In genomic region chr7:28926172-28926571, GRCm38 (mm10) we compare ENCODE assay signal across 12 mouse cellular contexts. TPM values are rescaled to one million over a fixed set of nuclear protein-coding genes. Genes with fewer than 3 reads are reported as not detected.
A peak's percentile ranks its signal among the peaks of the same experiment; 100 is the strongest.
DNase-seq lines count a peak whose midpoint lies in the region; ATAC-seq and TF ChIP-seq lines count a peak whose summit lies in the region.
"Had no signal": no experiment of that assay in that cellular context is flagged by ENCODE, and none has a peak within 500 bp of the region (broad histone marks: within the 10 kb centered on the region; RNA-seq: fewer than 3 reads in every experiment).

No protein-coding gene starts in this region.

- no peak for DNase-seq in heart, postnatal 10 days
- no peak for DNase-seq in lung, postnatal 10 days
- peak; percentile 53 for DNase-seq in stomach, postnatal 0 days (ENCODE audit: low spot score)
- DNase-seq: cerebellum, adult 9-10 months; thymus, adult 2 months had no signal

- no peak for ATAC-seq in heart, embryonic 14.5 days (ENCODE audit: insufficient number of reproducible peaks, insufficient read depth, low FRiP score, low read depth)
- no peak for ATAC-seq in lung, embryonic 16.5 days (ENCODE audit: low read depth)
- ATAC-seq in limb, embryonic 13.5 days (ENCODE audit: low FRiP score, low read depth) = no peak
- ATAC-seq in stomach, postnatal 0 days (ENCODE audit: low FRiP score, low TSS enrichment) = no peak
- no peak for ATAC-seq in forebrain, embryonic 15.5 days (replicated peaks)
- no peak for ATAC-seq in erythroid progenitor cell, adult 5-6 weeks (replicated peaks; ENCODE audit: low FRiP score, poor library complexity, severe bottlenecking)
- ATAC-seq: activated CD4-positive, CD25-positive, alpha-beta regulatory T cell, adult 4 months; inflammation-experienced regulatory T-cells, adult 6 months had no signal

- no peaks in the 10 kb centered on the region for H3K9me3 ChIP-seq in heart, embryonic 14.5 days (ENCODE audit: control insufficient read depth, low read length)
- H3K9me3 ChIP-seq in lung, embryonic 16.5 days (ENCODE audit: control insufficient read depth, low read length) = no peaks in the 10 kb centered on the region
- no peaks in the 10 kb centered on the region for H3K9me3 ChIP-seq in limb, embryonic 13.5 days
- H3K9me3 ChIP-seq in stomach, postnatal 0 days (ENCODE audit: control insufficient read depth, low read length) = no peaks in the 10 kb centered on the region
- no peaks in the 10 kb centered on the region for H3K9me3 ChIP-seq in forebrain, embryonic 15.5 days

- H3K4me1 ChIP-seq in heart, embryonic 14.5 days (ENCODE audit: control insufficient read depth in 2 of 2, insufficient read depth in 2 of 2, low read length in 2 of 2) = peaks cover 67 to 80% of the 10 kb centered on the region in 2 experiments
- H3K4me1 ChIP-seq in lung, embryonic 16.5 days (replicated peaks; ENCODE audit: control insufficient read depth, insufficient read depth, low read length) = peaks cover 67% of the 10 kb centered on the region
- peaks cover 83% of the 10 kb centered on the region for H3K4me1 ChIP-seq in limb, embryonic 13.5 days
- peaks cover 41% of the 10 kb centered on the region for H3K4me1 ChIP-seq in stomach, postnatal 0 days (replicated peaks; ENCODE audit: control insufficient read depth, insufficient read depth)
- peaks cover 37% of the 10 kb centered on the region for H3K4me1 ChIP-seq in forebrain, embryonic 15.5 days

- peaks cover 7% of the 10 kb centered on the region; the same call in 1 of the 2 replicates for H3K36me3 ChIP-seq in heart, embryonic 14.5 days (ENCODE audit: control insufficient read depth, insufficient read depth, low read length)
- H3K36me3 ChIP-seq in lung, embryonic 16.5 days (ENCODE audit: control insufficient read depth, insufficient read depth, low read length) = no peaks in the 10 kb centered on the region
- H3K36me3 ChIP-seq in limb, embryonic 13.5 days = peaks cover 7% of the 10 kb centered on the region; the same call in 1 of the 2 replicates
- no peaks in the 10 kb centered on the region for H3K36me3 ChIP-seq in stomach, postnatal 0 days (ENCODE audit: control insufficient read depth, insufficient read depth, low read length)
- no peaks in the 10 kb centered on the region for H3K36me3 ChIP-seq in forebrain, embryonic 15.5 days

- H3K27ac ChIP-seq in heart, embryonic 14.5 days (replicated peaks in 1 of 2; ENCODE audit: control insufficient read depth in 1 of 2, insufficient read depth in 1 of 2, low read depth in 2 of 2, low read length in 2 of 2) = peak overlapping the region; percentile 96 to 99
- peak overlapping the region; percentile 89 for H3K27ac ChIP-seq in lung, embryonic 16.5 days (ENCODE audit: low read length)
- peak overlapping the region; percentile 96 for H3K27ac ChIP-seq in limb, embryonic 13.5 days
- H3K27ac ChIP-seq in stomach, postnatal 0 days (replicated peaks) = peak overlapping the region; percentile 99
- no peak overlapping the region for H3K27ac ChIP-seq in forebrain, embryonic 15.5 days (replicated peaks)

- H3K4me3 ChIP-seq in heart, embryonic 14.5 days (ENCODE audit: control insufficient read depth in 1 of 2, insufficient read depth in 1 of 2, low read depth in 1 of 2, low read length in 2 of 2) = no peak overlapping the region
- no peak overlapping the region for H3K4me3 ChIP-seq in lung, embryonic 16.5 days (ENCODE audit: low read length)
- no peak overlapping the region for H3K4me3 ChIP-seq in limb, embryonic 13.5 days
- H3K4me3 ChIP-seq in stomach, postnatal 0 days (ENCODE audit: low read depth, low read length) = no peak overlapping the region
- H3K4me3 ChIP-seq in forebrain, embryonic 15.5 days = no peak overlapping the region

- 29% methylated on average over 2 of the region's 2 CpGs for WGBS in heart, embryonic 14.5 days
- 45% methylated on average over 2 of the region's 2 CpGs for WGBS in lung, embryonic 16.5 days
- WGBS in limb, embryonic 13.5 days = 71% methylated on average over 2 of the region's 2 CpGs
- 21% methylated on average over 2 of the region's 2 CpGs for WGBS in stomach, postnatal 0 days
- WGBS in forebrain, embryonic 15.5 days = 47% methylated on average over 2 of the region's 2 CpGs

- TF ChIP-seq CTCF in stomach, postnatal 0 days (IDR thresholded peaks at IDR 0.05; ENCODE audit: low read depth) = no peak

- peak overlapping the region; percentile 39 for H3K9ac ChIP-seq in heart, embryonic 14.5 days (ENCODE audit: low read length)
- peak overlapping the region; percentile 36; the same call in 1 of the 2 replicates for H3K9ac ChIP-seq in lung, embryonic 16.5 days (ENCODE audit: low read length)
- no peak overlapping the region for H3K9ac ChIP-seq in limb, embryonic 13.5 days
- no peak overlapping the region for H3K9ac ChIP-seq in stomach, postnatal 0 days (ENCODE audit: low read length)
- H3K9ac ChIP-seq in forebrain, embryonic 15.5 days (replicated peaks) = no peak overlapping the region

- H3K4me2 ChIP-seq in heart, embryonic 14.5 days (ENCODE audit: low read length) = no peak overlapping the region
- no peak overlapping the region for H3K4me2 ChIP-seq in lung, embryonic 16.5 days (ENCODE audit: low read depth, low read length)
- H3K4me2 ChIP-seq in limb, embryonic 13.5 days (replicated peaks) = no peak overlapping the region
- no peak overlapping the region for H3K4me2 ChIP-seq in stomach, postnatal 0 days (replicated peaks; ENCODE audit: low read depth)
- no peak overlapping the region for H3K4me2 ChIP-seq in forebrain, embryonic 15.5 days (replicated peaks)

- no peak for TF ChIP-seq EP300 in stomach, postnatal 0 days (optimal IDR thresholded peaks at IDR 0.05)

- H3K27me3 ChIP-seq in heart, embryonic 14.5 days (ENCODE audit: control insufficient read depth, insufficient read depth, low read length) = no peaks in the 10 kb centered on the region
- no peaks in the 10 kb centered on the region; the same call in 1 of the 2 replicates for H3K27me3 ChIP-seq in lung, embryonic 16.5 days (ENCODE audit: control insufficient read depth, insufficient read depth, low read depth, low read length)
- no peaks in the 10 kb centered on the region for H3K27me3 ChIP-seq in limb, embryonic 13.5 days
- no peaks in the 10 kb centered on the region for H3K27me3 ChIP-seq in stomach, postnatal 0 days (ENCODE audit: control insufficient read depth, insufficient read depth, low read length)
- H3K27me3 ChIP-seq in forebrain, embryonic 15.5 days = no peaks in the 10 kb centered on the region

- intact Hi-C loops in heart, postnatal 10 days (cut with DNase I) = no loop called here

RNA-seq across cellular contexts. Expression of gene Actn4, which starts 36.0 kb away (rescaled TPM):
- 221 and 228 TPM in 2 replicates for polyA plus RNA-seq in heart, embryonic 14.5 days (2014; fragmentation: Nextera tagmentation; extraction: Ambion mirVana)
- total RNA-seq in heart, postnatal 10 days (2021) = 100 to 1,000 TPM; 173 to 174 TPM
- 313 and 319 TPM in 2 replicates for polyA plus RNA-seq in lung, embryonic 16.5 days (2015; fragmentation: Nextera tagmentation; extraction: Ambion mirVana)
- polyA plus RNA-seq in limb, embryonic 13.5 days (2015; fragmentation: Nextera tagmentation; extraction: Ambion mirVana) = 270 and 300 TPM in 2 replicates
- polyA plus RNA-seq in stomach, postnatal 0 days (2015; fragmentation: Nextera tagmentation; extraction: Ambion mirVana) = 216 and 227 TPM in 2 replicates
- 134 TPM in 2 replicates for polyA plus RNA-seq in forebrain, embryonic 15.5 days (2015; fragmentation: Nextera tagmentation; extraction: Ambion mirVana)
- 170 and 189 TPM in 2 replicates for total RNA-seq in erythroid progenitor cell, adult 5-6 weeks (2015; ENCODE audit: low replicate concordance)
- total RNA-seq in erythroid progenitor cell, adult 5-6 weeks (2017; ENCODE audit: low replicate concordance) = 173 and 197 TPM in 2 replicates

RNA-seq across cellular contexts. Expression of gene Capn12, which starts 45.0 kb away (rescaled TPM):
- polyA plus RNA-seq in heart, embryonic 14.5 days (2014; fragmentation: Nextera tagmentation; extraction: Ambion mirVana) = 0.27 and 0.46 TPM in 2 replicates
- under 1 TPM; 0.26 to 0.47 TPM for total RNA-seq in heart, postnatal 10 days (2021)
- 0.43 and 0.49 TPM in 2 replicates for polyA plus RNA-seq in lung, embryonic 16.5 days (2015; fragmentation: Nextera tagmentation; extraction: Ambion mirVana)
- polyA plus RNA-seq in limb, embryonic 13.5 days (2015; fragmentation: Nextera tagmentation; extraction: Ambion mirVana) = 0.94 and 0.97 TPM in 2 replicates
- polyA plus RNA-seq in stomach, postnatal 0 days (2015; fragmentation: Nextera tagmentation; extraction: Ambion mirVana) = 1.9 and 2.3 TPM in 2 replicates
- polyA plus RNA-seq in forebrain, embryonic 15.5 days (2015; fragmentation: Nextera tagmentation; extraction: Ambion mirVana) = 0.57 and 0.80 TPM in 2 replicates
- not detected in 2 replicates for total RNA-seq in erythroid progenitor cell, adult 5-6 weeks (2015; ENCODE audit: low replicate concordance)
- total RNA-seq in erythroid progenitor cell, adult 5-6 weeks (2017; ENCODE audit: low replicate concordance) = 1.2 TPM in 1 of 2 replicates, not detected in the other

RNA-seq across cellular contexts. Expression of gene Eif3k, which starts 55.5 kb away (rescaled TPM):
- 286 and 319 TPM in 2 replicates for polyA plus RNA-seq in heart, embryonic 14.5 days (2014; fragmentation: Nextera tagmentation; extraction: Ambion mirVana)
- total RNA-seq in heart, postnatal 10 days (2021) = 100 to 1,000 TPM; 185 to 188 TPM
- polyA plus RNA-seq in lung, embryonic 16.5 days (2015; fragmentation: Nextera tagmentation; extraction: Ambion mirVana) = 366 and 367 TPM in 2 replicates
- 422 and 454 TPM in 2 replicates for polyA plus RNA-seq in limb, embryonic 13.5 days (2015; fragmentation: Nextera tagmentation; extraction: Ambion mirVana)
- 294 and 295 TPM in 2 replicates for polyA plus RNA-seq in stomach, postnatal 0 days (2015; fragmentation: Nextera tagmentation; extraction: Ambion mirVana)
- 303 and 307 TPM in 2 replicates for polyA plus RNA-seq in forebrain, embryonic 15.5 days (2015; fragmentation: Nextera tagmentation; extraction: Ambion mirVana)
- 83.8 and 161 TPM in 2 replicates for total RNA-seq in erythroid progenitor cell, adult 5-6 weeks (2015; ENCODE audit: low replicate concordance)
- total RNA-seq in erythroid progenitor cell, adult 5-6 weeks (2017; ENCODE audit: low replicate concordance) = 81.5 and 115 TPM in 2 replicates

RNA-seq across cellular contexts. Expression of gene Map4k1, which starts 55.7 kb away (rescaled TPM):
- polyA plus RNA-seq in heart, embryonic 14.5 days (2014; fragmentation: Nextera tagmentation; extraction: Ambion mirVana) = 2.8 and 3.3 TPM in 2 replicates
- 1 to 10 TPM; 2.0 to 2.2 TPM for total RNA-seq in heart, postnatal 10 days (2021)
- polyA plus RNA-seq in lung, embryonic 16.5 days (2015; fragmentation: Nextera tagmentation; extraction: Ambion mirVana) = 8.9 and 10.7 TPM in 2 replicates
- 9.5 and 10.0 TPM in 2 replicates for polyA plus RNA-seq in limb, embryonic 13.5 days (2015; fragmentation: Nextera tagmentation; extraction: Ambion mirVana)
- 3.0 and 3.6 TPM in 2 replicates for polyA plus RNA-seq in stomach, postnatal 0 days (2015; fragmentation: Nextera tagmentation; extraction: Ambion mirVana)
- 5.5 and 7.7 TPM in 2 replicates for polyA plus RNA-seq in forebrain, embryonic 15.5 days (2015; fragmentation: Nextera tagmentation; extraction: Ambion mirVana)
- total RNA-seq in erythroid progenitor cell, adult 5-6 weeks (2015; ENCODE audit: low replicate concordance) = 13.0 and 23.1 TPM in 2 replicates
- 7.3 and 7.9 TPM in 2 replicates for total RNA-seq in erythroid progenitor cell, adult 5-6 weeks (2017; ENCODE audit: low replicate concordance)

Comparison
In these comparisons a context has a peak if more than half of its experiments do, and no peak if none do; other contexts are left out.
1. H3K9ac ChIP-seq: peak in heart, embryonic 14.5 days (single experiment) and lung, embryonic 16.5 days (single experiment); none in limb, embryonic 13.5 days (single experiment), stomach, postnatal 0 days (single experiment) and forebrain, embryonic 15.5 days (single experiment).